In the genomic region with DNA sequence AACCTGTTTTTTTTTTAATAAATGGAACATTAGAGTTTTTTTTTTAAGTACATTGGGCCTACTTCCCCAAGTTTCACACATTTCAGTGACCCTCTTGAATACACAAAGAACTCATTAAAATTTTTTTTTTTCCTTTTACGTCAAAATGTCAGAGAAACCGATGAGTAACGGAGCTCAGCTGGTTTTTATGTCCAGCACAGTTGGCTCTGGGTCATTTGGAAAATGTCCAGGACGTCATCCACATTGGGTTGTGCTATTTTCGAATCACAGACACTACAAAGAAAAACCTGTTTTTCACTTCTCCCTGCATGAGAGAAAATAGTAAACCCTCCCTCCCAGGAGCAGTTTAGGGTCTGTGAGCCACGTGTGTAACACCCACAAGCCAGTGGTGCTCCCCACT, we compare ENCODE assay signal across 13 mouse cellular contexts. TPM values are rescaled to one million over a fixed set of nuclear protein-coding genes. Genes with fewer than 3 reads are reported as not detected.
DNase-seq lines count a peak whose midpoint lies in the region; ATAC-seq and TF ChIP-seq lines count a peak whose summit lies in the region.
"Had no signal": no experiment of that assay in that cellular context is flagged by ENCODE, and none has a peak within 500 bp of the region (broad histone marks: within the 10 kb centered on the region; RNA-seq: fewer than 3 reads in every experiment).

No protein-coding gene starts in this region.

- no peak overlapping the region for H3K4me3 ChIP-seq in lung, postnatal 0 days (ENCODE audit: low read depth, low read length)
- H3K4me3 ChIP-seq in intestine, embryonic 15.5 days (replicated peaks), result no peak overlapping the region
- H3K4me3 ChIP-seq: heart, adult 2 months; limb, embryonic 12.5 days had no signal

- H3K27me3 ChIP-seq in lung, postnatal 0 days (replicated peaks; ENCODE audit: insufficient read depth, low read length), result no peaks in the 10 kb centered on the region
- H3K27me3 ChIP-seq in intestine, embryonic 15.5 days (replicated peaks), result no peaks in the 10 kb centered on the region
- H3K27me3 ChIP-seq: limb, embryonic 12.5 days had no signal

- TF ChIP-seq EP300 in lung, postnatal 0 days (IDR thresholded peaks at IDR 0.05), result no peak

- no peak for ATAC-seq in lung, postnatal 0 days
- ATAC-seq in intestine, embryonic 15.5 days, result no peak

- peak; percentile 19 for DNase-seq in gastrocnemius, adult 18-20 months (ENCODE audit: low spot score)
- DNase-seq in gastrocnemius, postnatal 25 days, result no peak
- DNase-seq in layer of hippocampus, adult 9-11 months, result peak; percentile 27
- DNase-seq in layer of hippocampus, postnatal 36 days, result no peak
- DNase-seq in adipocyte (ENCODE audit: low spot score), result peak; percentile 15
- peak; percentile 49 for DNase-seq in lung, postnatal 0 days (ENCODE audit: low spot score)
- no peak for DNase-seq in frontal cortex, postnatal 36 days (ENCODE audit: low spot score in 2 of 2)
- DNase-seq: embryo, embryonic 11 days; thymus, postnatal 25 days had no signal

- H3K9ac ChIP-seq in lung, postnatal 0 days (replicated peaks; ENCODE audit: low read depth), result no peak overlapping the region
- H3K9ac ChIP-seq in intestine, embryonic 15.5 days, result no peak overlapping the region
- H3K9ac ChIP-seq: limb, embryonic 12.5 days had no signal

- TF ChIP-seq CTCF in lung, postnatal 0 days (IDR thresholded peaks at IDR 0.05), result no peak

- no peak overlapping the region for H3K27ac ChIP-seq in lung, postnatal 0 days (ENCODE audit: low read length)
- no peak overlapping the region for H3K27ac ChIP-seq in intestine, embryonic 15.5 days
- H3K27ac ChIP-seq: heart, adult 2 months; limb, embryonic 12.5 days had no signal

- no peaks in the 10 kb centered on the region for H3K36me3 ChIP-seq in lung, postnatal 0 days (ENCODE audit: insufficient read depth, low read length)
- H3K36me3 ChIP-seq in intestine, embryonic 15.5 days, result no peaks in the 10 kb centered on the region
- H3K36me3 ChIP-seq: limb, embryonic 12.5 days had no signal

- H3K4me2 ChIP-seq in lung, postnatal 0 days (replicated peaks; ENCODE audit: low read depth, low read length), result no peak overlapping the region
- H3K4me2 ChIP-seq in intestine, embryonic 15.5 days (replicated peaks), result no peak overlapping the region
- H3K4me2 ChIP-seq: limb, embryonic 12.5 days had no signal

- no peaks in the 10 kb centered on the region for H3K9me3 ChIP-seq in lung, postnatal 0 days (ENCODE audit: low read length)
- H3K9me3 ChIP-seq in intestine, embryonic 15.5 days, result no peaks in the 10 kb centered on the region; the same call in 1 of the 2 replicates

- WGBS in lung, postnatal 0 days, result 48% methylated on average over 6 of the region's 6 CpGs
- 59% methylated on average over 6 of the region's 6 CpGs for WGBS in intestine, embryonic 15.5 days

- H3K4me1 ChIP-seq in lung, postnatal 0 days (ENCODE audit: insufficient read depth, low read depth, low read length), result no peaks in the 10 kb centered on the region
- H3K4me1 ChIP-seq in intestine, embryonic 15.5 days (replicated peaks), result no peaks in the 10 kb centered on the region
- H3K4me1 ChIP-seq: limb, embryonic 12.5 days had no signal

RNA-seq across cellular contexts. Expression of a gene that starts 25.6 kb away (rescaled TPM):
- total RNA-seq in gastrocnemius, adult 18-20 months (2021), result not detected
- not detected for total RNA-seq in gastrocnemius, postnatal 25 days (2021)
- total RNA-seq in layer of hippocampus, postnatal 36 days (2021), result not detected
- 0.13 TPM in 1 of 2 replicates, not detected in the other for polyA plus RNA-seq in lung, postnatal 0 days (2015; fragmentation: Nextera tagmentation; extraction: Ambion mirVana)
- not detected in 2 replicates for polyA plus RNA-seq in intestine, embryonic 15.5 days (2015; fragmentation: Nextera tagmentation; extraction: Ambion mirVana)
- total RNA-seq: heart, adult 2 months had no signal
- polyA plus RNA-seq: forebrain, embryonic 11.5 days; heart, adult 2 months; limb, embryonic 12.5 days had no signal

Comparison
In these comparisons a context has a peak if more than half of its experiments do, and no peak if none do; other contexts are left out.
1. DNase-seq: peak in gastrocnemius, adult 18-20 months (single experiment), layer of hippocampus, adult 9-11 months (single experiment), adipocyte (single experiment) and lung, postnatal 0 days (single experiment); none in gastrocnemius, postnatal 25 days (single experiment), layer of hippocampus, postnatal 36 days (0 of 2) and frontal cortex, postnatal 36 days (0 of 2).